Comparison of ENCODE assay signal across 20 mouse cellular contexts in genomic region chr16:6555776-6556175, GRCm38 (mm10).
DNase-seq lines count a peak whose midpoint lies in the region; ATAC-seq and TF ChIP-seq lines count a peak whose summit lies in the region.
"Had no signal": no experiment of that assay in that cellular context is flagged by ENCODE, and none has a peak within 500 bp of the region (broad histone marks: within the 10 kb centered on the region; RNA-seq: fewer than 3 reads in every experiment).

No protein-coding gene starts in this region.

- no peak overlapping the region for H3K9ac ChIP-seq in lung, embryonic 14.5 days
- H3K9ac ChIP-seq: embryonic facial prominence, embryonic 13.5 days; forebrain, embryonic 12.5 days; heart, embryonic 13.5 days; hindbrain, embryonic 15.5 days had no signal

- H3K4me3 ChIP-seq in lung, embryonic 14.5 days (ENCODE audit: low read depth, low read length), result no peak overlapping the region
- H3K4me3 ChIP-seq: embryonic facial prominence, embryonic 13.5 days; forebrain, embryonic 12.5 days; heart, embryonic 13.5 days; hindbrain, embryonic 15.5 days had no signal

- no peaks in the 10 kb centered on the region for H3K27me3 ChIP-seq in lung, embryonic 14.5 days (ENCODE audit: insufficient read depth, low read length)
- H3K27me3 ChIP-seq: embryonic facial prominence, embryonic 13.5 days; forebrain, embryonic 12.5 days; heart, embryonic 13.5 days; hindbrain, embryonic 15.5 days had no signal

- 30% methylated on average over 4 of the region's 4 CpGs for WGBS in lung, embryonic 14.5 days

- H3K4me1 ChIP-seq in lung, embryonic 14.5 days (ENCODE audit: insufficient read depth), result no peaks in the 10 kb centered on the region
- H3K4me1 ChIP-seq: embryonic facial prominence, embryonic 13.5 days; forebrain, embryonic 12.5 days; heart, embryonic 13.5 days; hindbrain, embryonic 15.5 days had no signal

- intact Hi-C loops in left cerebral cortex, postnatal 14 days (cut with DNase I), result no loop called here

- no peaks in the 10 kb centered on the region for H3K9me3 ChIP-seq in lung, embryonic 14.5 days (ENCODE audit: low read depth, low read length)
- H3K9me3 ChIP-seq: embryonic facial prominence, embryonic 13.5 days; forebrain, embryonic 12.5 days; G1E; heart, embryonic 13.5 days; hindbrain, embryonic 15.5 days had no signal

- peak; percentile 20 for DNase-seq in cerebellum, adult 11-12 months
- no peak for DNase-seq in cerebellum, postnatal 36 days
- peak; percentile 4 for DNase-seq in embryo, embryonic 10 days (ENCODE audit: low spot score)
- DNase-seq in embryo, embryonic 9.5 days (ENCODE audit: extremely low spot score), result no peak
- DNase-seq in lung, embryonic 14.5 days, result peak; percentile 11
- no peak for DNase-seq in lung, postnatal 4 days
- DNase-seq in left cerebral cortex, postnatal 14 days (ENCODE audit: low spot score in 2 of 2), result no peak
- DNase-seq: adrenal gland, postnatal 10 days; B cell, adult 2 months; gastrocnemius, postnatal 14 days; heart, postnatal 36 days; kidney, adult 2 months had no signal

- ATAC-seq in lung, embryonic 14.5 days (ENCODE audit: insufficient read depth), result no peak
- ATAC-seq: CD4-positive, CD25-positive, alpha-beta regulatory T cell, adult 4 months; forebrain, embryonic 16.5 days; intestine, embryonic 16.5 days had no signal

- H3K27ac ChIP-seq in lung, embryonic 14.5 days (ENCODE audit: low read depth), result no peak overlapping the region
- H3K27ac ChIP-seq: embryonic facial prominence, embryonic 13.5 days; heart, embryonic 13.5 days; hindbrain, embryonic 15.5 days had no signal

- H3K4me2 ChIP-seq in lung, embryonic 14.5 days, result no peak overlapping the region
- H3K4me2 ChIP-seq: embryonic facial prominence, embryonic 13.5 days; forebrain, embryonic 12.5 days; heart, embryonic 13.5 days; hindbrain, embryonic 15.5 days had no signal

- no peak for TF ChIP-seq CTCF in lung, embryonic 14.5 days (IDR thresholded peaks at IDR 0.05; ENCODE audit: low read depth)

- H3K36me3 ChIP-seq in lung, embryonic 14.5 days (ENCODE audit: insufficient read depth), result no peaks in the 10 kb centered on the region
- H3K36me3 ChIP-seq: embryonic facial prominence, embryonic 13.5 days; forebrain, embryonic 12.5 days; G1E; heart, embryonic 13.5 days; hindbrain, embryonic 15.5 days had no signal

Comparison
In these comparisons a context has a peak if more than half of its experiments do, and no peak if none do; other contexts are left out.
1. DNase-seq: peak in cerebellum, adult 11-12 months (single experiment), embryo, embryonic 10 days (single experiment) and lung, embryonic 14.5 days (single experiment); none in cerebellum, postnatal 36 days (0 of 2), embryo, embryonic 9.5 days (single experiment), lung, postnatal 4 days (0 of 2) and left cerebral cortex, postnatal 14 days (0 of 2).